Mouse (Mus musculus) thymus, postnatal 14 days (tissue): ENCODE data around the gene Cars2.
"Not testable (repeated sequence)": the region's sequence is repeated elsewhere in the genome, so short reads cannot be mapped to it uniquely, and the experiment has no call there.

ENCODE experiments used
- DNase-seq: peaks from one replicate; pipeline ENCODE4 v3.0.0; 2021

Cars2 gene

DNA sequence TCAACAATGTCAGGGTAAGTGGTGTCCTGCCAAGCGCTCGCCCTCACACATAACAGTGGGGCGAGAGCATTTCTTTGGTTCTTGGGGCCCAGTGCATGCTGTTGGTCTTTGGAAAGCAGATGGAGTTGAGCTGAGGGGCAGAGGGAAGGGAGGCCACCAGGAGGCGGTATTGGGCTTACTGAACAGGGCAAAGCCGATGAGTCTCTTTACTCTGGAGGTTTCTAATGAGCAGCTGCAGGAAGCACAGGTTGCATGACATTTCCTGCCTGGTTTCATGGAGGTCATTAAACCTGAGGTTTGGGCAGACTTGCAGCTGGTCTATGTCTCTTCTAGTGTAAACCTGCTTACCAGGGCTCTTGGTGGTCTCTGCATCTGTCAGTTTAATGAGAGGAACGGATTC, 43.8 kb downstream of the Cars2 start:
- peak; percentile 85 for DNase-seq

DNA sequence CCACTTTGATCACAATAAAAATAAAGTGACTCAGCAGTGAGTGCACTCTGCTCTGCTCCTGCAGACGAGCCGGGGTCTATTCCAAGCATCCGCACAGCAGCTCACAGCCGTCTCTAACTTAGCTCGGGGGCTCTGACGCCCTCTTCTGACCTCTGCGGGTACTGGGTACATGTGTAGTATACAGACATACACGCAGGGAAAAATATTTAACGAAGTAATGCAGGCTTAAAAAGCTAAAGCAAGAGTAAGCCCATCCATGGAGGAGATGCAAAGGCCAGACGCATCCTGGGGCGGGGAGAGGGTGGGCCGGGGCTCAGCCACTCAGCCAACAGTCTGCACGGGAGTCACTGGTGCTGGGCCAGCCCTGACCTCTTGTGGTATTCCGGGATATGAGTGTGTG, 44.5 kb downstream of the Cars2 start:
- no peak for DNase-seq

DNA sequence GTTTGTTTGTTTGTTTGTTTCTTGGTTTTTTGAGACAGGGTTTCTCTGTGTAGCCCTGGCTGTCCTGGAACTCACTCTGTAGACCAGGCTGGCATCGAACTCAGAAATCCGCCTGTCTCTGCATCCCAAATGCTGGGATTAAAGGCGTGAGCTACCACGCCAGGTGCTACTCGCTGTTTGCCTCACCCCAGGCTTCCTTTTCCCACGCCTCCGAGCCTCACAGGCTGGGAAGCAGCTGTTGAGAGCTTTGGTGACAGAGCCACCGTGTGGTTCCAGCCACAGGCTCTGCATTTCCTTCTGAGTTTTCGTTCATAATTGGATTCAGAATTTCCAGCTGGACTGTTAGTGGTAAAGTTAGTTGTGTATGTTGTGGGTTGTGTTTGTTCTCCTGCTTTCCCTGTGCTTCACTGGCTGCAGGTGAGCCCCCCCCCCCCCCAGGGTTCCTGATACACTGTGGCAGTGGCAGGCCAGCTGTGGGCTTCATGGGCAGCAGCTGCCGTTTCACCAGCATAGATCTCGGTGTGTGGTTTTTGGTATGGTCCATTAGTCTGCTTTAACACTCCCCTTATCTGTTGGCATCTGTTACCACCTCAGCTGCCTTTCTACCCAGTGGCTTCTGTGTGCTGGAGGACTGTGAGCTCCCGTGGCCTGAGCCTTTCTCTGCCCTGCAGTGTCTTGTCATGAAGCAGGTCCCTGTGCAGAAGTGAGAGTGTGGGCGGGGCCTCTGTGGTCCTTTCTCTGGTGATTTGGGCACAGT, 46.9 kb downstream of the Cars2 start:
- no peak for DNase-seq

DNA sequence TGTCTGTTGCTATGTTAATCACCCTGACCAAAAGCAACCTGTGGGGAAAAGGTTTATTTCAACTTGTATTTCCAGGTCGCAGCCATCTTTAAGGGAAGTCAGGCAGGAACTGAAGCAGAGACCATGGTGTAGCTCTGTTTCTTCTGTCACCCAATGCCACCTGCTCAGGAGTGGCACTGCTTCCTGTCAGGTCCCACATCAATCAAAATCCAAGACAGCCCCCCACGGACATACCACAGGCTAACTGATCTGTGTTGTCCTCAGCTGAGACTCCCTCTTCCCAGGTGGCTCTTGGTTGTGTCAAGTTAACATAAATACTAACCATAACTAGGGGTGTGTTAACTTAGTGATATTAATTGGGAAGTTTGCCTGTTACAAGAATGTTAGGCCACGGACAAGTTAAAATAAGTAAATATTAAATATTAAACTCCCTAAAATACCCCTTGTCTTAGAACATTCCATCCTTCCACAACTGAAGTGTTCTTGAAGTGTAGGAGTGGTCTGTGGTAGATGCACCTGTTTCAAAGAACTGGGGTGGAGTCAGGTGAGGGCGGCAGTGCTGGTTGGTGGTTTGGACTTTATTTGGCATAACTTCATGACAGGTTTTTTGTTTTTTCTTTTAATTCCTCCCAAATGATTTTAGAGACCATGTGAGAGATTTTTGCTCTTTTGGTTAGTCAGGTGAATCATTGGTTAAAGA, 51.6 kb downstream of the Cars2 start:
- DNase-seq, result peak; percentile 54

DNA sequence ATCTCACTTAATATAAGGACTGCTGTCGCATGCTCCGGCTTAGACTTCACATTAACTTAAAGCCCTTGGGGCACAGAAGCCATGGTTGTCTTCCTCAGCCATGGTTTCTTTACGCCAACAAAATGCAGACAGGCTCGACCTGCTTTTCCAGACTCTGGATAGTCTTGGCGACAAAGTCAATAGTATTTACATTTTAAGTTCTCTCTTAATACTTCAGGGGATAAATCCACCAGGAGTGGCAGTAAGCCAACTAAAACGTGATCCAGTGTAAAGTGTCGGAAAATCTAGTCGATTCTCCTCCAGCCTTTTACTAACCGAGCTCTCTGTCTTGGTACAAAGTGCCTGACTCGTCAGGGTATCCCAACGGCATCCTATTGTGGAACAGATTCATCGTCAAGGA, 52.3 kb downstream of the Cars2 start:
- DNase-seq, result no peak

DNA sequence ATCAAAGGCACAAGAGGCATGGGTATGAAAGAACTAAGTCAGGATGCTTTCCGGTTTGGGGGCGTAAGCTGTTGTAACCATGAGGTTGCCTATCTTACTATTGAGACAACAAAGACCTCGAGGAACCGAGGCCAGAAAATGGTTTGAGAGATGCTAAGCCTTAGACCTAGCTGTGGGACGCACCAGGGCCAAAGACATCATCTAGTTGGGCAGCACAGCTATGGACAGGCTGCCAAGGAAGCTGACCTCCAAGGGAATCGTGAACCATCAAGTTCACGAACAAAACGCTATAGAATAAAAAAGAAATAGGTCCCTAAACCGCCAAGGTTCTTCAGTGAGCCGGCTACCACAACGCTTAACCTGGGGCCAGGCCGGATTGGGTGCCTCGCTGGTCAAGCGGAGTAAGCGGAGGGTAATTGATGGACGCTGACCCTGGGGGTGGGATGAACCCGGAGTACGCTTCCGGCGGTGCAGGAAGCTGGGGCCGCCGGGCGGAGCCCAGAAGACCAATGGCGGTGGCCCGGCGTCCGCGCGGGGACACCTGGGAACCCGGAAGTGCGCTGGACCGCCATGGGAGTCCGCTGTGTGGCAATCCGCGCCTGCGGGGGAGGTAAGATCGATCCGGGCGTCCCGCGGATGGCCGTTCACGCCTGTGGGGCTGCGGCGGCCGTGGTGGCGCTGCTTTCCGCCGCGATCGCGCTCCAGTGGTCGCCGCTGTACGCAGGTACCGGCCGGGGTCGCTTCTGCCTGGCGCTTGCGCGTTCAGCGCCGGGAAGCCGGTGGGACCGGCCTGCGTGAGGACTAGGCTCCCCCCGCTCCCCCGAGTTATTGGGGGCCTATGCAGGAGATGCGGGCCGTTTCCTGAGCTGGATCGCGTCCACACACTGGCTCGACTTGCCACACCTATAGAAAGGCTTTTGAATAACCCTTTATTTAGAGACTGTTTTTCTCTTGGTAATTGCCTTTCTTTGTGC, 53.3 kb downstream of the Cars2 start, which contains the start of gene Naxd:
Naxd (plus strand) TSS at position 490 of the 974 bp plus-strand sequence.
- peak; percentile 90 for DNase-seq

DNA sequence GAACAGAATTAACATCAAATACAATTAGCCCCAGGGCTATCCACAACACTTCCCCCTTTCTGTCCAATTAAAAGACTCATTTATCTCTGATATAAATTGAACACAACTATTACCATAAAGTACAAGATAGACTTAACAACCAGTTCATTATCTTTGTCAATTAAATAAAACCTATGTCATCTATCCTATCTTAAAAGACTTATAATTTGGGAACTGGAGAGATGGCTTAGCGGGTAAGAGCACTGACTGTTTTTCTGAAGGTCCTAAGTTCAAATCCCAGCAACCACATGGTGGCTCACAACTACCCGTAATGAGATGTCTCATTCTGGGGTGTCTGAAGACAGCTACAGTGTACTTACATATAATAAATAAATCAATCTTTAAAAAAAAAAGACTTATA, 58.2 kb downstream of the Cars2 start:
- not testable (repeated sequence) for DNase-seq

DNA sequence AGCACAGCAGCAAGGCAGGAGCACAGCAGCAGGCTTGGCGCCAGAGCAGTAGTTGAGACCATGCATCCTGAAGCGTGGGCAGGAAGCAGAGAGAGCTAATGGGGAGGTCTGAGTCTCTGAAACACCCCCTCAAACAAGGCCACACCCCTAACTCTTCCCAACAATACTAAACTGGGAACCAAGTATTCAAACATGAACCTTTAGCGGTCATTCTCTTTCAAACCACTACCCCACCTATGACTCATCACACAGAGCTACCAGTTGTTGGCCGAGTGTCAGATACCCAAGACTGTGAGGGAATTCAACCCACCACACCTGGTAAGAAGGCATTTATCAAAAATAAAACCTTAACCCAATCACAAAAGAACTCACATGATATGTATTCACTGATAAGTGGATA, 63.4 kb downstream of the Cars2 start:
- DNase-seq, result no peak

DNA sequence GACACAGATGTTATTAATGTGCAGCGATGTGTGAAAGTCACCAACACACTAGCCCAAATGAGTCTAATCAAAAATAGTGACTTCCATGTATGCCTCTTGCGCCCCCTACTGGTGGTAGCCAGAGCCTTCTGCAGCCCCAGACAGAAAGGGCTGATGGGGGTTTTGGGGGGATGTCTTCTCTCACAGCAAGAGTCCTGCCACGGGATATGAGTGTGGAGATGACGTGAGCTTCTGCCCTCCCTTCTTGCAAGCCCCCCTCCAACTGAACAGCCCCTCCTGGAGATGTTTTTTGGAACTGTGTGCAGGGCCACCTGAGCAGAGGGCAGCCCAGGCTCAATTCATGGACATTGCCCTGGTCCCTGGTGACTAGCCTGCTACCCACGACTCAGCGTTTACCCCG, 64.4 kb downstream of the Cars2 start:
- DNase-seq, result peak; percentile 77

DNA sequence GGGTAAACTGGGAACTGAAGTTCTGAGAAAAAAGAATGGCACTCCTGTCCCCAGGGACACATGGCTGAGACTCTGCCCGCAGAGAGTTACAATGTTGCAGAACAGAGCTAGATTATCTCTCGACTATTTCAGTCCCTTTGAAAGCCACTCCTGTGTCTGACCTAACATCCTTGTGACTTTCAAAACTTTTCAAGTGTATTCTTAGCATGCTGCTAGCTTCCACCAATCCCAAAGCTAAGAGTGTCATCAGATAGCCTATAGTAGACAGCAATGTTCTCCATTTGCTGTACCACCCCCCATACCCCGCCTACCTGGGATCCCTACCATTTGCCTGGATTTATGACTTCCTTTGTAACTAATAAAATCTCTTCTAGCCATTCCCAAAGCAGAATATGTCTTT, 68.0 kb downstream of the Cars2 start:
- no peak for DNase-seq

DNA sequence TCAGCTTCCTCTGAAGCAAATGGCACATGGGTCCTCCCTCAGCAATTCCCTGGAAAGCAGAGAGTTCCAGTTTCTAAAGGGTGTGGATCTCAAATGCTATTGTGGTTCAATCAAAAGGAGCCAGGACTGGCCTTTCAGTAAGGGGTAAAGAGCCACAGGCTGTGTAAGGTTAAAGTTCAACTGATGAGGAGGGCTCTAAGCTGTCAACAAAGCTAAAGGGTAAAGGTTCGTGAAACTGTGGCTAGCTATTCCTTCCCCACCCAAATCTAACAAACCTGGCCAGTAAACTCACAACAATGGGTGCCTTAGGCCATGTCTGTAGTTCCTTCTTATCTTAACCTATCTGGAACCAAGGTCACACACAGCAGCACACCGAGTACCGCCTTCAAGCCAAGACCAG, 68.7 kb downstream of the Cars2 start:
- no peak for DNase-seq

DNA sequence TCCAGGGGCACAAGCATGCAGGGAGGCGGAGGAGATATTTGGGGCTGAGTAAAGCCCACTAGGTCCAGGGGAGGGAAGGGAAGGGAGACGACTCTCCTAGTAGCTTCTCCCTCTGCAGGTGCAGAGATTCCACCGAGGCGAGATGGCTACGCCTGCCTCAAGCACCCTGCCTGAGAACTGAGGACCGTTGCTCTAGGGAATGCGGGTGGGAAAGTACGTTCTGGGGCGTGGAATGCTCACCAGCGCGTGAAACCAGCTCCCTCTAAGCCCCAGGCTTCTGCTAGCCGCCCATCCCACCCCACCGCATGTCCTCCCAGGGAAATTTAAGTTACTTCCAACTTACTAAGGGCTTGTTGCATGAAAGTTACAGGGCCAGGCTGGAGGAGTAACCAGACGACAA, 71.0 kb downstream of the Cars2 start:
- DNase-seq, result no peak

DNA sequence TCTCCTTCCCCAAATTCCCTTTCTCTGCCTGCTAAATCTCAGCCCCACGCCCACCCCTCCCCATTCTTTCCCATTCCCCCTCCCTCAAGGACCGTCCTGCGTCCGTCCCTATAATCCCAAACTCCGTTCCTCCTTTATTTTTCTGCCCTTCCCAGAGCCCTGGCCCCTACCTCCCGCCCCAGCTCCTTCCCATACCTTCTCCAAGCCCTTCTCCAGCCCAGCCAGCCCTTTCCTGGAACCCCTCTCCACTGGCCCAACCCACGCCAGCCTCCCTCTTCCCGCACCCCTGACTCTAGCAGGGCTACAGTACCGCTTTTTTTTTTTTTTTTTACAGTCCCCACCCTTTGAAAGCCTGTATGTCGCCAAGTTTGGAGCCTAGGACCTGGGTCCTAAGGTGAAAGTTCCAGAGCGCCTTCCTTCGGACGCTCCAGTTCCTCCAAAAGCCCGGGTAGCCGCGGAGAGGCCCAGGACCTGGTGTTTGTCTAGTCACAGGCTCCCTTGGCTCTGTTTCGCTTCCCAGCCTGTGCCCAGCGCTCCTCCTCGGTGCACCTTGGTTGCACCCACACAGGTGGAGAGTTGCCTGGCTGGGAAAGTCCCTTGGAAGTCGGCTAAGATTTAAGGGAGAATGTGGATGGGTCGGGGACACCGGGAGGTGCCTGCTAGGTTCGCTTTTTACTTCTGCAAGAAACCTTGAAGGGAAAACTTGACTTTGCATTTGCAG, 71.6 kb downstream of the Cars2 start:
- no peak for DNase-seq

DNA sequence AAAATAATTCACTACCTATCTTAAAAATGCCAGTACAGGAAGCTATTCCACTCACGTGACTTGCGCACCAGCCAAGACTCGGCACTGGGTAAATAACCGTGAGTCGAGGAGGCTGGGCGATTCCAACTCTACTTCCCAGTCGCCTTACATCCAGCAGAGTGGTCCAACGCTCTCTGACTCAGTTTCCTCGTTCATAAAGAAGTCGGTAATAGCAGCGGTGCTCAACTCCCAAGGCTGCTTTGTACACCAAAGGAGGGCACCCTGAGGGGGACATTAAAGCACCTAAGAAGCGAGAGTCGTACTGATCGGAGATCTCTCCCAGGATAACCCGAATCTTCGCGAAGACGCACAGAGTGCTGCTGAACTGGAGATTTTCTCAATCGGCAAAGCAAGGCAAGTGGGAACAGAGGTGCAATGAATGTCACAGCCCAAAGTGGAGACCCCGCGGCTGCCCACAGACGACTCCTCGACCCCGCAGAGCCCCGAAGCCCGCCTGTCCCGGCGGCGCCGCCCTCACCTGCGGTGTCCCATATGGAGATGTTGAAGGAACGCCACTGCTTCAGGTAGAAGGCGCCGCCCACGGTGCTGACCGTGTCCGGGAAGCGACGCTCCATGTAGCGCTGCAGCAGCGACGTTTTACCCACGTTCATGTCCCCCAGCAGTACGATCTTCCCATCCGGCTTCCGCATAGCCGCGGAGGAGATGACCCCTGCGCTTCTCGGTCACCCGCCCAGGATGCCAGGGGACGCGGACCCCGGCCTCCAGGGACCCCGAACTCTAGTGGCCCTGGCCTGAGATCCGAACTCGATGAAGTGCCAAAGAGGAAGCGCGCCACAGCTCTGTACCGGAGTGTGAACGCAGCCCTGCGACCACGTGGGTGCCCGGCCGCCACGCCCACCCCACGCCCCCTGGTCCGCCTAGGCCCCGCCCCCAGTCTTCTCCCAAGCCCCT, 72.5 kb downstream of the Cars2 start, which contains the start of gene Rab20:
Rab20 (minus strand) TSS at position 900 of the 951 bp plus-strand sequence.
- peak; percentile 50 for DNase-seq

DNA sequence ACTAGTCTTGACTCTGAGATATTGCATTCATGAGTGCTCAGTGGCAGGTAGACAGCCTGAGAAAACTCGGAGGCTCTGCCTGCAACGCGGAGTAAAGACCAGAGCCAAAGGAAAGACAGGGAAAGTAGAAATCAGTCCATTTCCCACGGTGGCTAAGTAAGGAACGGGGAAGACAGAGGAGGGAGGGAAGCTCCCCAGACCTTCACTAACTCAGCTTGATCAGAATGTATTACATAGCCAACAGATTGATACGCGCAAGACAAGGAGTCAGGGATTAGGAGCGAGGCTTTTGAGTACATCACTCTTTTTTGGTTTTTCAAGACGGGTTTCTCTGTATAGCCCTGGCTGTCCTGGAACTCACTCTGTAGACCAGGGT, 73.4 kb downstream of the Cars2 start:
- no peak for DNase-seq

DNA sequence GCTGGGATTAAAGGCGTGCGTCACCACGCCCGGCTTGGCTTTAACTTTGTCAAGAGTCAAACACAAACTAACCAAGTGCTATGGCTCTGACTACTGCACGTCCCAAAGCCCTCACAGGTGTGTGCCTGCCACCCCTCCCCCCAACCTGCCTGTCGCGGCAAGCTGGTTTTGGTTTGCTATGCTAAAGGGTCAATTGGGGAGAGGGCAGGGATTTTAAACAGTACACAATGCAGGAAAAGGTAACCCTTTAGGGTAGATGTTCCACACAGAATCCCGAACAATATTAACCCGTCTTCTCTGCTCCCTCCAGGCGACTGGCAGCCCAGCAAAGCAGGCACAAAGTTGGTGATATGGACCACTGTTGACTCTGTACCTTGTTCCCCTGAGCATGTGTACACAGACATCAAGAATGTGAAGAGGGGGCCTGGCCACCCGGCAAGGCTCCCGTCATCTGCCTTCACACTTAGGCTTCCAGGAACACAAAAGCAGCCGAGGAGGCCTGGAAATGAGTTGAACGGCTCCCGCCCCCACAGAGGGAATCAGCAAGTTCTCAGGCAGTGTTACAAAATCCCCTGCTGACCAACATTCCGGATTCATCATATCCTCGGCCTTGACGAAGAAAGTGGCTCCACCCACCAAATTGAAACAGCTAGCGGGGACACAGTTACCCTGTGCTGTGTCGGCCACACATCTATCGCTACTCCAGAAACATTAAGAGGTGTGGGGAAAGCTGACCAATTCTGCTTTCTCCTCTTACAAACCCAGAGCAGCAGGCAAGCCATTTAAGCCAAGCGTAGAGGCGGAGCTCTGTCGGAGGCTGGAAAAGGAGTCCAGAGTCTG, 74.0 kb downstream of the Cars2 start:
- peak; percentile 24 for DNase-seq

DNA sequence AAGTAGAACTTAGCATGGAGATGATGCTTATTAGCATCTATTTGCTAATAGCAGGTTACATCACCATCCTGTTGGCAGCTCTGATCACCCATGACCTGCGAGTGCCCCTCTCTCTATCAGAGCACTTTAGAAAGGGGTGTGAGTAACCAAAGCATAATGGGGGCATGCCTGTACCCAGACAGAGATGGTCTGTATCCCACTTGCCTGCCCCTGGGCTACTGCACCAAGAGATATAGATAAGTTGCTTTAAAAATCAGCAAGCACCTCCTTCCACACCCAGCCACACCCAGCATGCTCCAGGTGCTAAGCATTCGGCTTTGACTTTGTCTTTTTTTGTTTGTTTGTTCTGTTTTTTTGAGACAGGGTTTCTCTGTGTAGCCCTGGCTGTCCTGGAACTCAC, 74.7 kb downstream of the Cars2 start:
- DNase-seq, result no peak

DNA sequence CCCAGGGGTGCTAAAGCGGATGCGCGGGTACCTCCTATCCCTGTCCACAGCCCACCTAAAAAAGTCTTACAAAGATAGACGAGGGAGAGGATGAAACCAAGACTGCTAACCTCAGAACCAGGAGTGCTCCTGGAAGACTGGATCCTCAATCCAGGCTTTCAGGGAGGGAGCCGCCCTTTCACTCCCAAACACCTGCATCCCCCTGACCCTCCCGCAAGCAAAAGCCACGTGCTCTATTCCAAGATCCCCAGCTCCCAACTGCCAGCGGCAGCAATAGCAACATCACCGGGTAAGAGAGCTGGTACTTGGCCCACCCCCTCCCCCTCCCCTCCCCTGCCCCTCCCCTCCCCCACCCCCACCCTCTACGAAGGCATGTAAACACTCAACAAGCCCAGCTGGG, 75.2 kb downstream of the Cars2 start:
- no peak for DNase-seq

DNA sequence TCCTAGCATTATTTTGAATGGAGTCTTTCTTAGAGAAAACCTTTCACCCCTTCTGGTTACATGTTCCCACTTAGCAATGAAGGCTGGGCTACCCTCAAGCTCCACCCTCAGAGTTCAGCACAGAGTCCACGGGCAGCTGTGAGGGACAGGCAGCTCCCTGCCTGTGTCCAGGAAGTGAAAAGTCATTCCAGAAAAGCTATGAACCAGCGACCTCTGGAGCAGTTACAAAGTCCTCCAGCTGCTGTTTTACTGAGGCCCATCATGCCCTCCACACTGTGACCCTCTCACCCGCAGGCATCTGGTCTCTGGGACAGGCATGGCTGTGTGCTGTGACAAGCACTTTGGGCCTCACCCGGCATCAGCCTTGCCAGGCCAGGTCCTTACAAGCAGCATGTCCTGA, 77.5 kb downstream of the Cars2 start:
- no peak for DNase-seq

DNA sequence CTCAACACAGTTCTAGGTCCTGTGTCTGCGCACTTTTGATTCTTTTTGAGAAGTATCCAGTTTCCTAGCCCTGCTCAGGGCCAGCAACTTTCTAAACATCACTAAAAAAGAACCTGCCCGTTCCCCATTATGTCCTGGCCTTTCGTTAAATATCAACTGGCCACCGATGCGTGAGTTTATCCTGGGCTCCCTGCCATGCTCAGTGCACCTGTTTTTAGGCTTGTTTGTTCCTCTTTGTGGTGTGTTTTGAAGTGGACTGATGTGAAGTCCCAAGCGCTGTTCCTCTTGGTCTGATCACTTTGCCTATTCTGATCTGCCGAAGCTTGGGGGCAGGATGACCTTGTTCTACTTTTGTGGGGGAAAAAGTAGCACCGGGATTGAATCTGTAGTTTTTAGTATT, 79.3 kb downstream of the Cars2 start:
- DNase-seq, result no peak

DNA sequence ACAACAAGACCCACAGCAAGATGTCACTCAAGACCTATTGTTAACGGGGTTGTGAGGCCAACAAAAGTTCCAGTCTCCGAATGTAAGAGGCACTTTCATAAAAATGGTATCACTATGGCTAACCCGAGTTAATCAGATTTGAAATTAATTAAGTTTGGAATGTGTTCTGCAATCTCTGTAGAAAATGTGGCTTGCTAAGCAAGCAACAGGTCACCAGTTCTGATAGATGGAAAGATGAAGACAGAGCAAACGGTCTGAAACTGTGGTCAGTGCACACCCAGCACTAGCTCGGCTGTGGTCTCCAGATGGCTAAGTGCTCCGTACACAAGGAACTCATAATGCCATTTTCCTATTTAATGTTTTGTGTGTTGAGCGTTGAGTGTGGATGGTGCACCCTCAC, 79.9 kb downstream of the Cars2 start:
- DNase-seq, result no peak
